Mouse (Mus musculus) liver, adult 2 months (tissue): Measurements from ENCODE around the gene Klf1. TPM values are rescaled to one million over a fixed set of nuclear protein-coding genes. Genes with fewer than 3 reads are reported as not detected.
A peak's percentile ranks its signal among the peaks of the same experiment; 100 is the strongest.

Experiments used
- DNase-seq: peaks from one replicate; pipeline ENCODE4 v3.0.0-alpha.2; 2011; ENCODE audit warnings: low read depth, low spot score; ENCODE audit errors: extremely low read depth
- H3K27ac ChIP-seq: fragments of 200-500 bp; replicated peaks from 2 replicates; pipeline ENCODE4 v1.5.1; 2012; ENCODE audit warnings: low read depth, mild to moderate bottlenecking, control low read depth, inconsistent platforms, low read length; ENCODE audit not compliant: insufficient read depth
- H3K27me3 ChIP-seq: fragments of 200-500 bp; 2 replicates; pipeline ENCODE4 v1.6.1; 2012; ENCODE audit warnings: mild to moderate bottlenecking, moderate library complexity, low read length, inconsistent platforms; ENCODE audit not compliant: control insufficient read depth, insufficient read depth
- H3K36me3 ChIP-seq: fragments of 200-500 bp; 2 replicates; pipeline ENCODE4 v1.6.1; 2012; ENCODE audit warnings: low read length, inconsistent platforms; ENCODE audit not compliant: control insufficient read depth, insufficient read depth
- H3K4me1 ChIP-seq: fragments of 200-500 bp; 2 replicates; pipeline ENCODE4 v1.6.1; 2011; ENCODE audit warnings: low read length; ENCODE audit not compliant: control insufficient read depth, insufficient read depth
- H3K4me3 ChIP-seq: fragments of 200-500 bp; 2 replicates; pipeline ENCODE4 v1.5.1; 2011; ENCODE audit warnings: low read depth, mild to moderate bottlenecking, control low read depth, low read length, moderate library complexity; ENCODE audit not compliant: insufficient read depth
- H3K79me2 ChIP-seq: fragments of 200-500 bp; 2 replicates; pipeline ENCODE4 v1.6.1; 2012; ENCODE audit warnings: inconsistent platforms, mild to moderate bottlenecking, low read length, moderate library complexity; ENCODE audit not compliant: control insufficient read depth, insufficient read depth
- H3K9ac ChIP-seq: fragments of 200-500 bp; 2 replicates; pipeline ENCODE4 v1.6.1; 2012; ENCODE audit warnings: low read depth, mild to moderate bottlenecking, control low read depth, inconsistent platforms, low read length
- CTCF ChIP-seq: fragments of 200-500 bp; IDR thresholded peaks from 2 replicates; pipeline ENCODE4 v1.5.1; 2011; ENCODE audit warnings: low read depth, low read length, control low read depth
- POLR2A ChIP-seq: fragments of 200-500 bp; IDR thresholded peaks from 2 replicates; pipeline ENCODE4 v1.6.1; 2011; ENCODE audit warnings: low read length, control low read depth; ENCODE audit not compliant: insufficient read depth; ENCODE audit errors: extremely low read depth
- WGBS: fragments of 180-500 bp; shearing (Covaris S2); methylation state at CpG from one replicate; pipeline ENCODE4 v1.1.7; 2018; 5-methylcytosine and 5-hydroxymethylcytosine counted together
- polyA plus RNA-seq: library from polyadenylated mRNA; depleted of rRNA; stranded (reverse); fragments of >200 nt; gene quantifications from 2 replicates; pipeline ENCODE4 v1.2.3, GENCODE M21; 2012
- total RNA-seq: library from RNA; depleted of rRNA; stranded (reverse); fragments of >200 nt; gene quantifications from 2 replicates; pipeline ENCODE4 v1.2.3, GENCODE M21; 2014

The Klf1 gene
- total and polyA plus RNA-seq, 2 experiments = 5.8 to 6.6 TPM

- H3K79me2 ChIP-seq = peaks cover 3% of the 10 kb centered on the region; the same call in 1 of the 2 replicates
- no peak overlapping the region for H3K9ac ChIP-seq
- H3K4me3 ChIP-seq = no peak overlapping the region
- no peak overlapping the region for H3K27ac ChIP-seq
- peaks cover 53% of the 10 kb centered on the region for H3K36me3 ChIP-seq
- TF ChIP-seq CTCF (no peak), POLR2A (no peak)
- no peaks in the 10 kb centered on the region for H3K27me3 ChIP-seq
- H3K4me1 ChIP-seq = peaks cover 9% of the 10 kb centered on the region; the same call in 1 of the 2 replicates
- peak; percentile 53 for DNase-seq
- 28% methylated on average over 1 of the region's 1 CpGs for WGBS
Measured at GRCm38 (mm10) chr8:84889141-84889540, 12.6 kb upstream of the Klf1 start.

- peaks cover 3% of the 10 kb centered on the region; the same call in 1 of the 2 replicates for H3K79me2 ChIP-seq
- peaks cover 29% of the 10 kb centered on the region for H3K36me3 ChIP-seq
- H3K4me1 ChIP-seq = peaks cover 9% of the 10 kb centered on the region; the same call in 1 of the 2 replicates
- DNase-seq = peak; percentile 89
- H3K4me3 ChIP-seq = peak overlapping the region; percentile 88
- peak overlapping the region; percentile 94 for H3K27ac ChIP-seq
- peak overlapping the region; percentile 91 for H3K9ac ChIP-seq
- 4% methylated on average over 31 of the region's 31 CpGs for WGBS
- no peak for TF ChIP-seq CTCF
- TF ChIP-seq POLR2A = no peak
- H3K27me3 ChIP-seq = no peaks in the 10 kb centered on the region
Measured at GRCm38 (mm10) chr8:84892993-84893708, 8.6 kb upstream of the Klf1 start.

GRCm38 (mm10) chr8:84893709-84894134 lies 8.0 kb upstream of the Klf1 start, which contains the start of gene Gcdh:
TSS of gene Gcdh (minus strand) at chr8:84893921.
- Histone ChIP-seq H3K36me3 (peaks cover 23% of the 10 kb centered on the region), H3K27me3 (no peaks in the 10 kb centered on the region), H3K27ac (peak within 1 kb of the TSS; percentile 94), H3K4me1 (peaks cover 9% of the 10 kb centered on the region; the same call in 1 of the 2 replicates), H3K4me3 (peak within 1 kb of the TSS; percentile 88), H3K79me2 (peaks cover 3% of the 10 kb centered on the region; the same call in 1 of the 2 replicates), H3K9ac (peak within 1 kb of the TSS; percentile 91)
- TF ChIP-seq POLR2A (peak; percentile 96), CTCF (no peak)
- 0% methylated on average over 11 of the region's 11 CpGs for WGBS
- DNase-seq = peak; percentile 99

GRCm38 (mm10) chr8:84895963-84896362 lies 5.8 kb upstream of the Klf1 start:
- no peak overlapping the region for H3K9ac ChIP-seq
- H3K36me3 ChIP-seq = peaks cover 6% of the 10 kb centered on the region
- no peak for TF ChIP-seq POLR2A
- no peak for TF ChIP-seq CTCF
- H3K4me1 ChIP-seq = peaks cover 5% of the 10 kb centered on the region; the same call in 1 of the 2 replicates
- no peak overlapping the region for H3K27ac ChIP-seq
- WGBS = 47% methylated on average over 5 of the region's 5 CpGs
- no peak overlapping the region for H3K4me3 ChIP-seq
- H3K79me2 ChIP-seq = peaks cover 3% of the 10 kb centered on the region; the same call in 1 of the 2 replicates
- DNase-seq = peak; percentile 59
- no peaks in the 10 kb centered on the region for H3K27me3 ChIP-seq

- WGBS = 83% methylated on average over 4 of the region's 4 CpGs
- H3K4me1 ChIP-seq = peaks cover 3% of the 10 kb centered on the region
Measured at GRCm38 (mm10) chr8:84901071-84901470, 657 bp upstream of the Klf1 start.

More at GRCm38 (mm10) chr8:84901071-84901470, 657 bp upstream of the Klf1 start:
- no peak overlapping the region for H3K4me3 ChIP-seq
- TF ChIP-seq CTCF (no peak), POLR2A (no peak)
- H3K36me3 ChIP-seq = no peaks in the 10 kb centered on the region
- no peak overlapping the region for H3K27ac ChIP-seq
- no peak for DNase-seq
- no peaks in the 10 kb centered on the region for H3K27me3 ChIP-seq
- no peak overlapping the region for H3K9ac ChIP-seq
- H3K79me2 ChIP-seq = no peaks in the 10 kb centered on the region
